Mouse (Mus musculus): Measurements from ENCODE around the gene Runx1. TPM values are rescaled to one million over a fixed set of nuclear protein-coding genes. Genes with fewer than 3 reads are reported as not detected.

The Runx1 gene
- polyA plus RNA-seq, 1 experiment from 2014 or later = 9.1 TPM

DNA sequence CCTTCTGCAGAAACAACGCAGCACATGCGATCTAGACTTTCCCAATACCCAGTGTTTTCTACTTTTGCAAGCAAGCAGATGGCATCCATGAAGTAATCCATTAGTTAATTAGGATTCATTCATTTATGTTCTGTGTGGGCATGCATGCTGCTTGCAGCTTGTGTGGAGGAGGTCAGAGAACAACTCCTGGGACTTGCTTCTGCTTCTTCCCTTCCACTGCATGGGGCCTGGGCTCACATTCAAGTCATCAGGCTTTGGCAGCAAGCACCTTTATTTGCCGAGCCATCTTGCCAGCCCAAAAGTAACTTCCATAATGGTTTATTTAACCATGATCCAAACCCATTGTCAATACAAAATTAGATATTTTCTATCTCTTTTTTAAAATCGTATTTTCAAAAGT, 118.2 kb downstream of the Runx1 start:
- Histone ChIP-seq H3K4me3 (ENCODE audit: low read depth, low read length) (no peak overlapping the region), H3K27me3 (replicated peaks; ENCODE audit: insufficient read depth, low read length) (no peaks in the 10 kb centered on the region), H3K36me3 (ENCODE audit: insufficient read depth, low read length) (no peaks in the 10 kb centered on the region), H3K27ac (ENCODE audit: low read length) (no peak overlapping the region), H3K4me2 (replicated peaks; ENCODE audit: low read depth, low read length) (no peak overlapping the region), H3K4me1 (ENCODE audit: insufficient read depth, low read depth, low read length) (no peaks in the 10 kb centered on the region), H3K9ac (replicated peaks; ENCODE audit: low read depth) (no peak overlapping the region), H3K9me3 (ENCODE audit: low read length) (no peaks in the 10 kb centered on the region)
- WGBS = 82% methylated on average over 4 of the region's 4 CpGs
- ATAC-seq = no peak
- no peak for DNase-seq (ENCODE audit: low spot score)
- no peak for TF ChIP-seq EP300 (IDR thresholded peaks at IDR 0.05)
- TF ChIP-seq CTCF (IDR thresholded peaks at IDR 0.05) = no peak

DNA sequence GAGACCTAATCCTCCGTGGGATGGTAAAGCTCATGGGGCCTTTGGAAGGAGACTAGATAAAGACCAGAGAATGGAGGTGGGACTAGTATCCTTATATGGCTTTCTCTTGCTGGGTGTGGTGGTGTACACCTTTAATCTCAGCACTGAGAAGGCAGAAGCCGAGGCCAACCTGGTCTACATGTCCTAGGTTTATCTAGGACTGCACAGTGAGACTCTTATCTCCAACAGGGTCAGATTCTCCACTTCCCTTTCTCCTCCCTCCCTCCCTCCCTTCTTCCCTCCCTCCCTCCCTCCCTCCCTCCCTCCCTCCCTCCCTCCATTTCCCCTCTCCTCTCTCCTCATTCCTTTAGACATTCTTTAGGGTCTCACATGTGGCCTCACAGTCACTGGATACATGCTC, 118.8 kb downstream of the Runx1 start:
- no peak overlapping the region for H3K4me2 ChIP-seq (replicated peaks; ENCODE audit: low read depth, low read length)
- H3K27me3 ChIP-seq (replicated peaks; ENCODE audit: insufficient read depth, low read length) = no peaks in the 10 kb centered on the region
- no peaks in the 10 kb centered on the region for H3K36me3 ChIP-seq (ENCODE audit: insufficient read depth, low read length)
- no peak for ATAC-seq
- DNase-seq (ENCODE audit: low spot score) = no peak
- 44% methylated on average over 2 of the region's 2 CpGs for WGBS
- H3K9ac ChIP-seq (replicated peaks; ENCODE audit: low read depth) = no peak overlapping the region
- H3K27ac ChIP-seq (ENCODE audit: low read length) = no peak overlapping the region
- no peaks in the 10 kb centered on the region for H3K4me1 ChIP-seq (ENCODE audit: insufficient read depth, low read depth, low read length)
- H3K9me3 ChIP-seq (ENCODE audit: low read length) = no peaks in the 10 kb centered on the region
- no peak for TF ChIP-seq CTCF (IDR thresholded peaks at IDR 0.05)
- no peak for TF ChIP-seq EP300 (IDR thresholded peaks at IDR 0.05)
- H3K4me3 ChIP-seq (ENCODE audit: low read depth, low read length) = no peak overlapping the region

DNA sequence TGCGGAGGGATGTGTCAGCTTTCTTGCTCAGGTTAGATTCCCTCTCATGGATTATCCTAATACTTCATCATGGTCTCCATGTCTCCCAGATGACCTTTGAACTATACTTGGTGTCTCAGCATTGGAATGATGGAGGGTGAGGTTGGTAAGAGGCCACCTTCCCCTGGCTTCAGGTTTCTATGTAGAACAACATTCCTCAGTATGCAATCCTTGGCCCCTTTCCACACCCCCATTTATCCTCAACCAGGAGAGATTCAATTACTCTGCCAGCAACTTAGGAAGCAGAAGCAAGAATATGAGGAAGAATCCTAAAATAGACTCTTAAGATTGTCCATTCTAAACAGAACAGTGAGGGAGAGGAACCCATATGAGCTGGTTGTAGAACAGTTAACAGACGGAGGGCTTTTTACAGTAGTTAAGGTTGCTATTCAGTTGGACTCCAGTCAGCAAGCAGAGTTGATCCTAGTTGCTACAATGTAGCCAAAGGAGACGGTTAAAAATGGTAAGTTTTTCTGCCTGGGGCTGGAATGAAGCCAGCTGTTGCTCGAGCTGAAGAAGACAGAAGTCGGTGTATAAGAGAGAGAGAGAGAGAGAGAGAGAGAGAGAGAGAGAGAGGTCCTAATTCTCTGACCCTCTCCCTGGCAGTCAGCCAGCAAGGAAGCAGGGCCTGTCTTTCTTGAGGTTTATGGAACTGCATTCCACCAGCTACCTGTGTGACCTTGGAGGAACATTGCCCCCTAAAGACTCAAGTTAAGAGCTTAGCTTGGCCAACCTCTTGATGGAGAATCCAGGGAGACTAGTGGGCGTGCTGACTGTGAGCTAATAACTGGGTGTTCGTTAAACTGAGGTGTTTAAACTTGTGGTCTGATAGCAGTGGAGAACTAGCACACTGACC, 120.1 kb downstream of the Runx1 start:
- Histone ChIP-seq H3K4me2 (replicated peaks; ENCODE audit: low read depth, low read length) (no peak overlapping the region), H3K27me3 (replicated peaks; ENCODE audit: insufficient read depth, low read length) (no peaks in the 10 kb centered on the region), H3K4me3 (ENCODE audit: low read depth, low read length) (no peak overlapping the region), H3K9ac (replicated peaks; ENCODE audit: low read depth) (no peak overlapping the region), H3K36me3 (ENCODE audit: insufficient read depth, low read length) (no peaks in the 10 kb centered on the region), H3K4me1 (ENCODE audit: insufficient read depth, low read depth, low read length) (no peaks in the 10 kb centered on the region), H3K27ac (ENCODE audit: low read length) (no peak overlapping the region), H3K9me3 (ENCODE audit: low read length) (no peaks in the 10 kb centered on the region)
- ATAC-seq (no peak), DNase-seq (ENCODE audit: low spot score) (no peak)
- TF ChIP-seq CTCF (IDR thresholded peaks at IDR 0.05) (no peak), EP300 (IDR thresholded peaks at IDR 0.05) (no peak)
- WGBS = 40% methylated on average over 7 of the region's 7 CpGs

DNA sequence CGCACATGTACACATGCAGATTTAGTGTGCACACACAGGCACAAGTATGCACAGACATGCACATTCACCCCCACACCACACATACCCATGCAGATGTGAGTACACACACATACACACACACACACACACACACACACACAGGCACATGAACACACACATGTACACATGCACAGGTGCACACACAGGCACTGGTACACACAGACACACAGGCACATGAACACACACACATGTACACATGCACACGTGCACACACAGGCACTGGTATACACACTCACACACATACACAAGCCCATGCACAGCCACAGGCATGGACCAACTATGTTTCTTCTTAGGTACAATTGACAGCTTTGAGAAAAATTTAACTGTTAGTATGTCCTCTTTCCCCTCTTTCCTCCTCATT, 122.1 kb downstream of the Runx1 start:
- Histone ChIP-seq H3K27me3 (replicated peaks; ENCODE audit: insufficient read depth, low read length) (no peaks in the 10 kb centered on the region; the same call in 1 of the 2 replicates), H3K4me2 (replicated peaks; ENCODE audit: low read depth, low read length) (no peak overlapping the region), H3K36me3 (ENCODE audit: insufficient read depth, low read length) (no peaks in the 10 kb centered on the region), H3K27ac (ENCODE audit: low read length) (no peak overlapping the region), H3K9ac (replicated peaks; ENCODE audit: low read depth) (no peak overlapping the region), H3K4me3 (ENCODE audit: low read depth, low read length) (no peak overlapping the region), H3K9me3 (ENCODE audit: low read length) (no peaks in the 10 kb centered on the region), H3K4me1 (ENCODE audit: insufficient read depth, low read depth, low read length) (0 out of 2 replicates have a peak, but pooled peaks cover 4% of the 10 kb centered on the region)
- TF ChIP-seq CTCF (IDR thresholded peaks at IDR 0.05) = no peak
- WGBS = 89% methylated on average over 2 of the region's 2 CpGs
- ATAC-seq = no peak
- no peak for DNase-seq (ENCODE audit: low spot score)

DNA sequence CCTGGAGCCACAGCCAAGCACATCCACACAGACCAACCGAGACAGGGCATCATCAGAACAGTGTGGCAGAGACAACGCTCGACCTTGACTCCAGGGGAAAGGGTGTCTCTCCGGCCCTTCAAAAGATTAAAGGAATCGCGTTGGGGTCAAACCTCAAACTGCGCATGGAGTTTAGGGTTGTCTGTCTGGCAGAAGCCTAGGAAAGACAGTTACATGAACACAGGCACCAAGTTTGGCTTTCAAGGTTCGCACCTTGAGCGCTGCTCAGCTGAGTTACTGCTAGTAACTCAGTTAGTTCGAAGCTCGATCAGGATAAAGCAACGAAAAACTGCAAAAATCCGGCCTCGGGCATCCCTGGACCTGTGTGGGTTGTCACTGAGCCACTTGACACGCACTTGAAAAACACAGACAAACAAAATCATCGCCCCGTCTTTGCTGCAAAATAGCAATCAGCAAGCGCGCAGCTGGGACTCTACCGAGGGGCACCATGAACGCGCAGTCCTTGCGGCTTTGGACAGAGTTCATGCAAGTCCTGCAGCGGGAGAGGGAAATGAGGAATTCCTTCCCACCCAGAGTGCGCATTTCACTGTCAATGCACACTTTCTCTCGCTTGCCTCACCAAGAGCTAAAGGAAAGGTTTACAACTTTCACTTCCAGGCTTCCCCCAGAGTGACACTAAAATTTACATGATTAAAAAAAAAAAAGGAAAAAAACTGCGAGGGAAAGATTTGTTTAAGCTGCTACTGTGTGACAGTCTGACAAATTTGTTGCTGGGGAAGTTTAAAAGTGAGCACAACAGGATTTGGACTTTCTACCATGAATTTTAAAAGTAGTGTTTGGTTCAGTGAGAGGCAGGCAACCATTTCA, 126.2 kb downstream of the Runx1 start:
- no peaks in the 10 kb centered on the region for H3K9me3 ChIP-seq (ENCODE audit: low read length)
- ATAC-seq = no peak
- peak; percentile 47 for DNase-seq (ENCODE audit: low spot score)
- no peak for TF ChIP-seq CTCF (IDR thresholded peaks at IDR 0.05)
- TF ChIP-seq EP300 (IDR thresholded peaks at IDR 0.05) = no peak
- WGBS = 10% methylated on average over 27 of the region's 27 CpGs
- H3K4me1 ChIP-seq (ENCODE audit: insufficient read depth, low read depth, low read length) = peaks cover 4% of the 10 kb centered on the region; the same call in 1 of the 2 replicates
- H3K9ac ChIP-seq (replicated peaks; ENCODE audit: low read depth) = no peak overlapping the region
- no peaks in the 10 kb centered on the region; the same call in 1 of the 2 replicates for H3K27me3 ChIP-seq (replicated peaks; ENCODE audit: insufficient read depth, low read length)
- H3K36me3 ChIP-seq (ENCODE audit: insufficient read depth, low read length) = no peaks in the 10 kb centered on the region
- H3K4me3 ChIP-seq (ENCODE audit: low read depth, low read length) = no peak overlapping the region
- no peak overlapping the region for H3K27ac ChIP-seq (ENCODE audit: low read length)
- H3K4me2 ChIP-seq (replicated peaks; ENCODE audit: low read depth, low read length) = peak overlapping the region; percentile 20; the same call in 1 of the 2 replicates

DNA sequence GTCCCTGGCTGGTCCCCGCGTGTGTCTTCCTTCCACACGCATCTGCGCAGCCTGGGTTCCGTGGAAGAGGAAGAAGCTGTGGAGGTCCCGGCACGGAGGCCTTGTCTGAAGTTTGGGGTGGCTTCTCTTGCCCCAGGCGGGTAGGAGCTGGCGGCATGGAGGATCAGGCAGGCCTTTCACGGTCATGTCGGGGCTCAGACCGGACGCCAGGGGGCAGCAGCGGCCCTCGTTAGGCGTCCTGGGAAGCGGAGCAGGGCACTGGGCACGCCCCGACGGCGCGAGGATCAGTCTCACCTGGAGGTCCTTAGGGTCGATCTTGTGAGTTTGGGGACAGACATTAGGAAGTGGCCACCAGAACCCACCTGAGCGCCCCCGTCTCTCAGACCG, 127.3 kb downstream of the Runx1 start:
- TF ChIP-seq EP300 (IDR thresholded peaks at IDR 0.05) = no peak
- peak; percentile 97 for TF ChIP-seq CTCF (IDR thresholded peaks at IDR 0.05)

More for the DNA sequence above, 127.3 kb downstream of the Runx1 start:
- peak overlapping the region; percentile 59 for H3K4me3 ChIP-seq (ENCODE audit: low read depth, low read length)
- under 1% methylated on average over 24 of the region's 26 CpGs for WGBS
- peak overlapping the region; percentile 60 for H3K9ac ChIP-seq (replicated peaks; ENCODE audit: low read depth)
- no peaks in the 10 kb centered on the region; the same call in 1 of the 2 replicates for H3K27me3 ChIP-seq (replicated peaks; ENCODE audit: insufficient read depth, low read length)
- H3K4me2 ChIP-seq (replicated peaks; ENCODE audit: low read depth, low read length) = peak overlapping the region; percentile 99
- ATAC-seq (peak; percentile 67), DNase-seq (ENCODE audit: low spot score) (peak; percentile 94)
- no peaks in the 10 kb centered on the region for H3K9me3 ChIP-seq (ENCODE audit: low read length)
- H3K36me3 ChIP-seq (ENCODE audit: insufficient read depth, low read length) = no peaks in the 10 kb centered on the region
- peaks cover 4% of the 10 kb centered on the region; the same call in 1 of the 2 replicates for H3K4me1 ChIP-seq (ENCODE audit: insufficient read depth, low read depth, low read length)
- peak overlapping the region; percentile 88 for H3K27ac ChIP-seq (ENCODE audit: low read length)
